Mouse (Mus musculus) cerebral cortex, adult 2 months (tissue): ENCODE measurements around the gene Usp36.

Experiments
- WGBS: fragments of 180-500 bp; shearing (Covaris S2); methylation state at CpG from one replicate; pipeline ENCODE4 v1.1.7; 2018; 5-methylcytosine and 5-hydroxymethylcytosine counted together

Usp36 gene

GRCm38 (mm10) chr11:118248150-118249011 is 41.7 kb downstream of the Usp36 start, which contains the start of gene Cyth1:
Gene Cyth1, minus strand, starts transcription at chr11:118248592.
- WGBS: under 1% methylated on average over 86 of the region's 86 CpGs

DNA sequence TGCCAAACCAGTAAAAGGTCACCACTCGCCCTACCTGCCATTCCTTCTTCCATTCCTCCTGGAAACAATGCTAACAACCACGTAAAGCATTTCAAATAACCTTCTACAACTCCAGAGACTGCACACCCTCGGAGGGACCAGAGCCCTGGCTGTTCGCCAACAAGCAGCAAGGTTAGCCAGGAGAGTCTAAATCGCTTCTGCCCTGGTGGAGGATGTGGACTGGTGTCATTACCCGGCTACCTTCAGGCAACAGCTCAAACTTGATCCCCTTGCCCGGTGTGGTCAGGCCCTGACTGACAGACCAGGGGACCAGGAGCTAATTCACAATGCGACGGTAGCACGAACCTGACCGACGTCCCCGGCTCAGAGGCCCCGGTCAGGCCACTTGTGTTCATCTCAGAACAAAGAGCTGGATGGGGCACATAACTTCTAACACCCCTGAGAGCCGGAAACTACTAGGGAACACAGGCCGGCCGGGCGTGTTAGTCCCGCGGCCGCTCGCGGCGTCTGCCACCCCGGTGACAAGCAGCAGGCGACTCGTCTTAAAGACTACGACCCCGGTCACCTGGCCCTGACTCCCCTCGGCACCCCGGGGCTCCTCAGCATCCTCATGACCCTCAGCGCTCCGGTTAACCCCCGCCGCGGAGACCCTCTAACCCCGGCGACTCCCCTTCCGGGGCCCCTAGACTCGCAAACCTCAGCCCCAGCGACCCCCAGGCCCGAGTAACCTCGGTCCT is 42.5 kb downstream of the Usp36 start:
- WGBS: 2% methylated on average over 43 of the region's 43 CpGs

DNA sequence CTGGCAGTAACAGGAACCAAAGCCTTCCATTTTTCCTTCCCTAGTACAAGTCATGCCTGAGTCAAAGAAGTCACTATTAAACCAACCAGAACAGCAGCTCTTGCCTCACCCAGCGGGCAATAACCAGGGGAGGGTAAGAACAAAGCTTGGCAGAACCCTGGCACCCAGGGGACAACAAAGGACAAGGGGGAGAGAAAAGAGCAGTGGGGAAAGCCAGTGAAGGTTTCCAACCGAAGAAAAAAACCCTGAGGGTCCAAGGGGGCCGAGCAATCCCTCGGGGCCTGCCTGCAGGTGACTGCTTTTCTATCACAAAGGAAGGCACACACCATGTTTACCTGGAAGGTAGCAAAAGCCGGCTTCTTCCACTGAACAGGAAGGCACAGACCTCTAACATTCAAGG is 43.3 kb downstream of the Usp36 start:
- 45% methylated on average over 5 of the region's 5 CpGs for WGBS

DNA sequence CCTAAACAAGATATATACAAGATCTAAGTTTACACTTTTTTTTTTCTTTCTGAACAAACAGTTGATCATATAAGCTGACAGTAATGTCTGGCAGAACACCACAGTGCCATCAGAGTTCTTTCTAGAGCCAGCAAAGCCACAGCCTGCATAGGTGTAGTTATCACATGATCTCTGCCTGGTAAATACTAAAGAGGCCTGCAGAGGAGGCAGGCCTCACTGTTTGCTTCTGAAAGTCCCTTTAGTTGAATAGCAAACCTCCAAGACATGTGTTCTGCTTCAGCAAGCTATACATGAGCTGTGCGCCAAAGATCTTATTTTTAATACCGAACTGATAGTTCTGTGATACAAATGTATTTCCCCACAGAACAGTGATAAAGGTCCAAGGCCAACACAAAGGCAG is 44.9 kb downstream of the Usp36 start:
- 93% methylated on average over 2 of the region's 2 CpGs for WGBS

GRCm38 (mm10) chr11:118243627-118244261 is 46.3 kb downstream of the Usp36 start:
- 86% methylated on average over 6 of the region's 6 CpGs for WGBS

- 36% methylated on average over 4 of the region's 4 CpGs for WGBS
These were observed 47.5 kb downstream of the Usp36 start for GRCm38 (mm10) chr11:118242506-118242905.

DNA sequence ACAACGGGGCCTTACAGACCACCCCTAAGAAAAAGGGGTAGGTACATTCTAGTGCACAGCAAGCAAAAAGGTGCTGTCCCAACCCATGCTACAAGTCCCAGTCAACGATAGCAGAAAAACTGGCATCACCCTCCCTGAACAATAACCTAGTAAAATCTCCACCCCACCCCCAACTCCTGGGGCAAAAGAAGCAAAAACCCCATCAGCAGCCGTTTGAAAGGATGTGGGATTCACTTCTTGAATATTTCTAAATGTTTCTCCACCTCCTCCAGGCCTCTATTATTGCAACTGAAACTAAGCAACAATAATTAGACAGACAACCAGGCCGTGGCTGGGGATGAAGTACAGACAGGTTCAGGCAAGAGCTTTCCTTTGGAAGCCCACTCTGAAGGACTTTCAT is 49.7 kb downstream of the Usp36 start:
- WGBS: 60% methylated on average over 4 of the region's 4 CpGs

- 75% methylated on average over 14 of the region's 14 CpGs for WGBS
These were observed 50.5 kb downstream of the Usp36 start for GRCm38 (mm10) chr11:118239281-118240198.

DNA sequence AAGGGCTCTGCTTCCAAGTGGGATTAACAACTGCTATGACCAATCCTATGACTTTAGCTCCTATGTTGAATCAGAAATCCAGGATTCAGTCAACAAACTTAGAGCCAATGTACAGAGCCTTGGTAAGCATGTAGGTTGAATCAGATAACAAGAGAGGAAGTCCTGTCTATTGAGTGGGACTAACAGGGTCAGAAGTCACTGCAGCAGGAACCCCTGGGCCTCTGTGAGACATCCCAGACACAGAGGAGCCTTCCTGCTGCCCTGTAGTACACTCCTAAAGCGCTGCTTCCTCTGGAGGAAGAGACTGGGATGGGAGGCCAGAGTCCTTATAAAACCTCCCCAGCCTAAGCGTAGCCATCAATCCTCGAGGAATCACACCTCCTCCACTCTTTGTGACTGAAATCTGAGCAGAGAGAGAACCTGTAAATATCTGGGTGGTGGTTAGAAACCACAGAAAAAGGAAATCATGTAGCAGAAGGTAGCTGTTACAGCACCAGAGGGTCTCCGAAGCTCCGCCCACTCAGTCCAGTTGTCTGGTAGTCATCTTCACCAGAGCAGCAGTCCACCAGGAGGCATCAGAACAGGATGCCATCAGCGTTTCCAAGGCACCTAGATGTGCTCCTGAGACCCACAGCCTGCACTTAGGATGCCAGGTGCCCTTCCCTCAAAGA is 53.4 kb downstream of the Usp36 start:
- WGBS: 64% methylated on average over 6 of the region's 6 CpGs

DNA sequence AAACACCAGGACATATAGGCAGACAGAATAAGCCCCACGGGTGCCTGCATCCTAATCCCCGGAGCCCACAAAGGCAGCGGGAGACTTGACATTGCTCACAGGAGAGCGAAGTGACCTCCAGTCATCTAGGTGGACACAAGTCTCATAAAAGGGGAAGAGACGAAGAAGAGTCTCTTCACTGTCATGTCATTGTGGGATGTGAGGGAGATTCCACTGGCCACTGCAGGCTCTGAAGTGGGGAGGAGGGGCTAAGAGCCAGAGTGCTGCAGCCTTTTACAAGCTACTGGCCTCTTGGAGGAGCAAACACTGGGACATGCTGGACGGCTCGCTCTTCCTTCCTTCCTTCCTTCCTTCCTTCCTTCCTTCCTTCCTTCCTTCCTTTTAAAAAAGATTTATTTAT is 55.1 kb downstream of the Usp36 start:
- WGBS: 73% methylated on average over 7 of the region's 7 CpGs

- 71% methylated on average over 6 of the region's 6 CpGs for WGBS
These were observed 55.5 kb downstream of the Usp36 start for GRCm38 (mm10) chr11:118234500-118234899.

DNA sequence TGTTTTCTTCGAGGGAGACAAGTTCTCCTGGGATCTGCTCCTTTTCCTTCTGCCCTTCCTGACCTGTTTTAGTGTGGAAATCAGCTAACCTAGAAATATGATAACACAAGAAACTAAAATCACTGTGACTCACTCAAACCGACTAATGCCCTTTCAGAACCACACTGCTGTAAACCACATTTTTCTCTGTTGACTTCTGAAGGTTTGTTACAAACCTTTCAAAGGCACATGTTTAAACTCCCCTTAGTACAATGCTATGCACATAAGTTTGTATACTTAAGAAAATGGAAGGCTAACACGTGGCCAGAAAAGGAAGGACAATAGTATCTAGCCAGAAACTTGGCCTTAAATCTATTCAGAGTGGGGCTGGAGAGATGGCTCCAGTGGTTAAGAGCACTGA is 56.1 kb downstream of the Usp36 start:
- WGBS: 73% methylated on average over 3 of the region's 3 CpGs

- WGBS: 38% methylated on average over 7 of the region's 7 CpGs
These were observed 57.7 kb downstream of the Usp36 start for GRCm38 (mm10) chr11:118232314-118232831.

DNA sequence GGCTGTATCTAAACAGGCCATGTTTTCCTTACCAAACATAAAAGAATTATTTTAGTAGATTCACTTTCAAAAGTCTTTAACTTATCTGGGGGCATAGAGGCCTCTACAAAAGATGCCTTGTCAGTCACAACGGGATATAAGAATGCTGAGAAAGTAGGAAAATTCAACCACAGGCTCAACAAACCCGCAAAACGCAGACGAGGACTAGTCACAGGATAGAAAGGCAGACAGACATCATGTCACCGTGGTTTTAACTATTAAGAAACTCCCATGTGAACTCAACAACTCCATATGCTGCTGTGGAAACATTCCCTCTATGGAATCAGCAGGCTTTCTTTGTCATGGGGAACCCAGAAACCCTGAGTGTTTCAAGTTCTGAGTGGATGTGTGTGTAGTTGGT is 60.1 kb downstream of the Usp36 start:
- 88% methylated on average over 5 of the region's 5 CpGs for WGBS

GRCm38 (mm10) chr11:118227650-118228049 is 62.4 kb downstream of the Usp36 start:
- WGBS: 50% methylated on average over 7 of the region's 7 CpGs

GRCm38 (mm10) chr11:118226850-118227249 is 63.2 kb downstream of the Usp36 start:
- WGBS: 88% methylated on average over 7 of the region's 7 CpGs

GRCm38 (mm10) chr11:118225862-118226261 is 64.2 kb downstream of the Usp36 start:
- WGBS: 65% methylated on average over 1 of the region's 1 CpGs

GRCm38 (mm10) chr11:118225056-118225836 is 64.8 kb downstream of the Usp36 start:
- 66% methylated on average over 12 of the region's 12 CpGs for WGBS

DNA sequence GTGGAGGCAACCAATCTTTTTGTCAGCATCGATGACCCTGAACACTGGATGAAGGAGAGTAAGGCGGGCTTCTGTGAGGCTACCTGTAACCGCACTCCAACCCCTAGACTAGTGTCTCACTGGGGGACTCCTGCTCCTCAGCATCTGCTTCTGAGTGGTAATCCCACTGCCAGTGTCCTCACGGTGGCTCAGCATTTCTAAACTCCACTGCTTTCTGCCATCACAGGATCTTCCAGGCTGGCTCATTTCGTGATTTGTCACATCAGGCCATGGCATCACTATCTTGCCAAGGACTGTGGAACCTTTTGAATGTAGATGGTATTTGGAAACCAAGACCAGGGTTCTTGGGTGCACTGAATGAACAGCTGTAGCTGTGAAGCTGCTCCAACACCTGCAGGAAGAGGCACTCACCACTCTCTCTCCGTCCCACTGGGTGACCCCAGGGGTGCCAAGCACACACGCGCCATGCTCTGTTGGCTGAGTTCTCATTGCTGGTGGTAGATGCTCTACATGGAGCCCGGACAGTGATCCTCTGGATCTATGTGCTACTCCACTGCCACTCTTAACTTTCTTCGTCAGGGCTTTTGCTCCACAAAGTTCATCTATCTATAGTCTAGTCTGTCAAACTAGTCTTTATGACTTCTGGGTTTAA is 66.5 kb downstream of the Usp36 start:
- WGBS: 87% methylated on average over 10 of the region's 10 CpGs
